Mouse (Mus musculus): ENCODE data around the gene Cyp2e1.

Cyp2e1 gene

DNA sequence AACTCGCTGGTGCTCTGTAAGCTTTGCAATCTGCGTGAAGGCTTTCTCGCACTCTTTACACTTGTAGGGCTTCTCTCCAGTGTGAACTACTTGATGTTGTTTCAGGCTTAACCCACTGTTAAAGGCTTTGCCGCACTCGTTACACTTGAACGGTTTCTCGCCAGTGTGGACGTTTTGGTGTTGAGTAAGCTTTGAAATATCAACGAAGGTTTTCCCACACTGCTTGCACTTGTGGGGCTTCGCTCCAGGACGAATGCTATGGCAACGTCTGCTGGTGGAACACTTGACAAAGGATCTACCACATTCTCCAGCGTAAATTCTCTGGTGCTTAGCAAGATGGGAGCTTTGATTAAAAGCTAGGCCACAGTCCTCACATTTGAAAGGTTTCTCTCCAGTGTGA, 48.2 kb downstream of the Cyp2e1 start:
- DNase-seq = peak; percentile 55

DNA sequence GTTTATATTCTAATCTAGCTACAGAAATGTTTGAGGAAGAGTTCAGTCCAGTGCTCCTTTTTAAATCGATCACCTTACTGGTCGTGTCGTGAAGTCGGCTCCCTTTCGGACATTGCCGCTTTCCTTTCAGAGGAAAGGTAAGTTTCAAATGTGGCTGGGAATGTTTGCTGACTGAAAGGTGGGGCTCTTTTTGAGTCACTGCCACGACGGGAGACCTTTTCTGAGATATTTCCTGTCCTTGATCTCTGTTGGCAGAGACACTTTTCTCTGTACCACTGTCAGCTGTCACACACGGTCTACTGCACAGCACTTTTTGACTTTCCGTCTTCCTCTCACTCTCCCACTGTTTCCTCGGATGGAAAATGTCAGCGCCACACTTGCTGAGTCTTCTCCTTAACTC, 49.3 kb downstream of the Cyp2e1 start:
- DNase-seq = no peak

DNA sequence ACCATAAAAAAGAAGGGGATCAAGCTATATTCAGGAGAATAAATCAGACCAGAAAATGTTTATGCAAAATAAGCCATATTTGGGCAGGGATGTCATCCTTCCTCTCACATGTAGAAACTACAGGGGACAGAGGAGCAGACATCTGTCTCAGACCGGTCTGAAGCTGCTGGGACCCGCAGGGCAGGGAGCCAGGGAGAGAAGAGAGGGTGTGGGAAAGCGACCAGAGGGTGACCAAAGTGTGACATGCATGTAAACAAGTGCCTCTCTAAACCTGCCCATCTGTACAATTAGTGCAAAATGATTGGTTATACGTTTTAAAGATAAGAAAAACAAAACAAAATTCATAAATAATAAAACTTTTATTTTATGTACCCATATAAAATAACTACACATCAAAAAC, 56.6 kb downstream of the Cyp2e1 start:
- peak; percentile 57 for DNase-seq

DNA sequence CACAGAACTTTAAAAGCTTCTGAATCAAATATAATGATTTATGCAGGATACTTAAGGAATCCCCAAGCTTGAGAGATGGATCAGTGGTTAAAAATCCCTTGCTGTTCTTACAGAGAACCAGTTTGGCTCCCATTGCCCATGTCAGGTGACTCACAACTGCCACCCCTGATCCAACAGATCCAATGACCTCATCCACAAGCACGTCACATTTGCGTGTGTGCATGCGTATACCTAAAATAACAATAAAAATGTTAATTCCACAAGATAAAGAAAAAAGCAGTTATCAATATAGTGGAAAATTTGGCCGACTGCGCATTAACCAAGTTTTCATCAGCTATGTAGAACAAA, 57.7 kb downstream of the Cyp2e1 start:
- DNase-seq = peak; percentile 73

DNA sequence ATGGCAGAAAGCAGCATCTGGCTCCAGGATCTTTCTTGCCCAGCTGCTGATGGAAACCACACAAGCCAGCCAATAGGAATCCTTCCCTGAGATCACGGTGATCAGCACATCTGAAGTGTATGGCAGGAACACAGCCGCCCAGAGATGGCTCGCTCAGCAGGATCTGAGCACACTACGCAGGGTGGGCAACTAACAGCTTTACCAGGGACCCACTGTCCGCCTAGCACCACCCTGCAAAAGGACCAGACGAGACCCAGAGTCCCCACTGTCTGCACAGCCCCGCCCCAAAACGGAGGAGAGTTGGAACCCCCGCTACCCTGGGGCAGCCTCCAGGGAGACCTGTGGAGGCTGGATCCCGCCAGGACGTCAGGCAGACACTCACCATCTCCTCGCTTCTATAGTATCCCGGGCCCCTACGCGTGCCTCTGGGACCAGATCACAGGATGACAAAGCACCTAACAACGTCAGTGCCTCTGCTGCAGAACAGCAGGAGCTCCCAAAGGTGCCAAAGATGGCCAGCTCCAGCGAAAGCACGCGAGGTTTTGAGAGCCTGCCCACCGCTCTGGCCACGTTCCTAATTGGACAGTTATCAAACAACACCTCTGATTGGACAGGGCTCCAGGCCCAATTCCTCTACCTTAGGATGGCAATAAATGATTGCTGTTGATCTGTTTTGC, 58.3 kb downstream of the Cyp2e1 start, which contains the start of gene Zfp941:
Gene Zfp941, minus strand, starts transcription at position 526 of the 677 bp plus-strand sequence.
- DNase-seq = peak; percentile 90

DNA sequence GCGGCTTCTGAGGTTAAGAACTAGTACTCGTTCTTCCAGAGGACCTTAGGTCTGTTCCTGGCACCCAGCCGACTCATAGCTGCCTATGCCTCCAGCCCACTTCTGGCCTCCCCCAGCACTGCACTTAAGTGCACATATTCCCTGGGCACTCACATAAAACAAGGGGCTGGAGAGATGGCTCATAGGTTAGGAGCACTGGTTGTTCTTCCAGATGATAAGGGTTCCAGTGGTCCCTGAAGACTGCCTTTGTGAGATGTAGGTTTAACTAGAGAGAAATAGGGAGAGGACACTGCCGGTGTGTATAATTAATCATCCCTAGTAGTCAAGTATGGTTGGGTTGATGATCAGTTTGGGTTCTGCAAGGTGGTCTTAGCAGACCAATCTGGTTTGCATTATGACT, 59.2 kb downstream of the Cyp2e1 start:
- peak; percentile 68 for DNase-seq
